Mouse (Mus musculus) MEL (cell line): ENCODE results near the gene Zmynd12.

Source experiments
- EP300 ChIP-seq, 2 experiments: IDR thresholded peaks; 2 replicates each; pipeline ENCODE4 v1.6.1; 2011; ENCODE audit warnings: improper control_type of control experiment in 2 of 2, low read length in 2 of 2, low read depth in 1 of 2, mild to moderate bottlenecking in 1 of 2
- GATA1 ChIP-seq: IDR thresholded peaks from 2 replicates; pipeline ENCODE4 v1.6.1; 2011; ENCODE audit warnings: low read depth, low read length, improper control_type of control experiment
- MYC ChIP-seq: IDR thresholded peaks from 2 replicates; pipeline ENCODE4 v1.6.1; 2011; ENCODE audit warnings: low read depth, mild to moderate bottlenecking, low read length, improper control_type of control experiment, moderate library complexity
- POLR2AphosphoS2 ChIP-seq: IDR thresholded peaks from 2 replicates; pipeline ENCODE4 v1.6.1; 2011; ENCODE audit warnings: low read length, improper control_type of control experiment
- UBTF ChIP-seq: IDR thresholded peaks from 2 replicates; pipeline ENCODE4 v1.6.1; 2012; ENCODE audit warnings: low read depth, mild to moderate bottlenecking, inconsistent platforms, low read length, improper control_type of control experiment, moderate library complexity, borderline replicate concordance; ENCODE audit not compliant: insufficient read depth
- ZNF384 ChIP-seq: IDR thresholded peaks from 2 replicates; pipeline ENCODE4 v1.6.1; 2012; ENCODE audit warnings: low read depth, mild to moderate bottlenecking, inconsistent platforms, low read length, improper control_type of control experiment

- TF ChIP-seq POLR2AphosphoS2, result no peak
- TF ChIP-seq MYC, result no peak
- no peak for TF ChIP-seq ZNF384
- TF ChIP-seq GATA1, result no peak
- TF ChIP-seq EP300 (IDR thresholded peaks at IDR 0.05; ENCODE audit: low read depth in 1 of 2, low read length in 2 of 2), result no peak
- TF ChIP-seq UBTF, result no peak
Measured at GRCm38 (mm10) chr4:119492933-119493327, 70.3 kb downstream of the Zmynd12 start.
